Mouse (Mus musculus) bone marrow, adult 2 months (tissue): ENCODE measurements around the gene Zswim3.
"Not testable (repeated sequence)": the region's sequence is repeated elsewhere in the genome, so short reads cannot be mapped to it uniquely, and the experiment has no call there.

Source experiments
- CTCF ChIP-seq: fragments of 200-500 bp; IDR thresholded peaks from 2 replicates; pipeline ENCODE4 v1.5.1; 2011; ENCODE audit warnings: low read length, control low read depth; ENCODE audit not compliant: control insufficient read depth, insufficient read depth
- POLR2A ChIP-seq: fragments of 200-500 bp; IDR thresholded peaks from 2 replicates; pipeline ENCODE4 v1.6.1; 2011; ENCODE audit warnings: low read depth, mild to moderate bottlenecking, control low read depth, low read length, borderline replicate concordance; ENCODE audit not compliant: control insufficient read depth

DNA sequence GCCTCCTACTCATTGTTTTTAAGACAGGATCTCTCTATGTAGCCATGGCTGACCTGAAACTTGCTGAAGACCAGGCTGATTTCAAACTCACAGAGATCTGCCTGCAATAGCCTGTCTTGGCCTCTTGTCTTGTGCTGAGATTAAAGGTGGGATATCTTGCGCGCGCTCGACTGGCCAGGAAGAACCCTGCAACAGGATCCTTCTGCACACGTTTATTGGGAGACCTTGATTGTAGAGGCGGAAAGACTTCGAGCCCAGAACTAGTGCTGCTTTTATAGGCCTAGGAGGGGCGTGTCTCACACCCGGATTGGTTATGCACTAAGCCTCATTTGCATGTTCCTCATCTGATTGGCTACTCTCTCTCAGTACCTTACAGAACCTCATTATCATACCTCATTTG lies 58.5 kb downstream of the Zswim3 start:
- not testable (repeated sequence) for TF ChIP-seq POLR2A, CTCF
